Mouse (Mus musculus): ENCODE results near the gene Pitpnc1.

The Pitpnc1 gene

GRCm38 (mm10) chr11:107213745-107214144 lies 256.8 kb downstream of the Pitpnc1 start:
- DNase-seq = no peak

GRCm38 (mm10) chr11:107209818-107210217 lies 260.7 kb downstream of the Pitpnc1 start:
- DNase-seq = no peak

DNA sequence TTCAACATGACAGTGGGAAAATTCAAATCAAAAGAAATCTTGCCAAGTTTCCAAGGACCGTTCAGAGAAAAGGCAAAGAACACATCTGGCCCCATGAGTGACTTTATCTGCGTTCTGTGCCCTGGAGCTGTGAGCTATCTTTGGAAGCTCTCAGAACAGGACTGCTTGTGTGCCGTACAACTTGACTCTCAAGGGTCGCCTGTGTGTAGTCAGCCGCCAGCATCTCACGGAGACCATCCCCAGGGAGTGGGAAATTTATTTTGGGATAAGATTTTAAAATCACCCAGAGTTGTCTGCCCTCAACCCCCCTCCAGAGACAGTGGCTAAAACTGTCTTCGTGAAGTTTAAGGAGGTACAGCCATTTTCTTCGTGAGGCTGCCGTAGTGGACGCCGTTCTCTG lies 268.7 kb downstream of the Pitpnc1 start:
- no peak for DNase-seq

DNA sequence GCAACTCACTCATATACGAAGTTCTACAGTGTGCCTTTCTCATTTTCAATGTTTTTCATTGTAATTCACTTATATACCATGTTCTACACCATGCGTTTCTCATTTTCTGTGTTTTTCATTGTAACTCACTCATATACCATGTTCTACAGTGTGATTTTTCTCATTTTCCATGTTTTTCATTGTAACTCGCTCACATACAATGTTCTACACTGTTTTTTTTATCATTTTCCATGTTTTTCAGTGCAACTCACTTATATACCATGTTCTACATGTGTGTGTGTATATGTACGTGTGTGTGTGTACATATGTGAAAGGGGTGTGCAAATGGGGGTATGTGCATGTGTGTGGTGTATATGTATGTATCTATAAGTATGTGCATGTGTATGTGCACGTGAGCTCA lies 271.2 kb downstream of the Pitpnc1 start:
- no peak for DNase-seq

GRCm38 (mm10) chr11:107195334-107195733 lies 275.2 kb downstream of the Pitpnc1 start:
- no peak for DNase-seq

- peak; percentile 32 for DNase-seq
These were observed 280.1 kb downstream of the Pitpnc1 start for GRCm38 (mm10) chr11:107190376-107190775.

GRCm38 (mm10) chr11:107188565-107189552 lies 281.6 kb downstream of the Pitpnc1 start, which contains the start of gene Nol11:
TSS of gene Nol11 (minus strand) at chr11:107189381.
- peak; percentile 99 for DNase-seq

DNA sequence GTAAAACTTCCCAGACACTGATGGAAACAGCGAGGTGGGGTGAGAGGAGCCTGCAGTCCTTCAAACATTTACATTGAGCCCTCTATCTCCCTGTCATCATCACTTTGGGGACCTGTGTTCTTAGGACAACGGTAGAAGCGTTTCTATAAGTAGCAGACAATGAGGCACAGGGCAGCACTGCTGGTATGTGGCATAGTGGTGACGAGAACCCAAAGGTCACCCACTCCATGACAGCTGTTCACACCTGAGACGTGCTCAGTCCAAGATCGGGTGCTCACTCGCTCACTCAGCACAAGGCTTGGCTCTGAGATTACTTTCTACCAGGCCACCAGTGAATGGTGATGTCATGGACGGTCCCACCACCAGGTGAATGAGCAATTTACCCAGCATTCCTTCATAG lies 286.7 kb downstream of the Pitpnc1 start:
- no peak for DNase-seq

GRCm38 (mm10) chr11:107161215-107161614 lies 309.3 kb downstream of the Pitpnc1 start:
- DNase-seq = no peak

DNA sequence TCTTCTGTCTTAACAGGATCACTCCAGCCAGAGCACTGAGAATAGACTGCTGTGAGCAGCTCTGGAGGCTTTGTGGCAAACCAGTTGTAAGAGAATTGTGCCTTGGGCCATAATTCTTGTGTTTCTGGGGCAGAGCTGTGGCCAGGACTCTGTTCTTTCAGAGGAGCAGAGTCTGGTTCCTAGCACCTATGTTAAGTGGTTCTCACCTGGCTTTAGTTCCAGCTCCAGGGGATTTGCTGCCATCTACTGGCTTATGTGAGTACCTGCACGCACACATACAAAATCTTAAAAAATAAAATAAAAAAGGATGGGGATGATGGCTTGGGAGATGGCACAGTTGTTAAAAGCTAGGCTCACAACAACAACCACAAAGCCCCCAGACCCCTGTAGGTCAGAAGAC lies 311.5 kb downstream of the Pitpnc1 start:
- DNase-seq = no peak

Measured in right cerebral cortex, postnatal 4 days (tissue).